Mouse (Mus musculus) stomach, embryonic 15.5 days (tissue): Measurements from ENCODE around the gene Whrn. TPM values are rescaled to one million over a fixed set of nuclear protein-coding genes. Genes with fewer than 3 reads are reported as not detected.

Source experiments
- ATAC-seq: fragments of 200-750 bp; cut with Nextera tagmentation; 2 replicates; pipeline ENCODE4 v1.8.0; 2017; ENCODE audit warnings: low read depth, moderate number of reproducible peaks, moderate TSS enrichment; ENCODE audit not compliant: insufficient read depth, low FRiP score
- H3K27ac ChIP-seq: fragments of 300-500 bp; sonication (generic); 2 replicates; pipeline ENCODE4 v1.5.1; 2015; ENCODE audit warnings: mild to moderate bottlenecking, inconsistent platforms
- H3K27me3 ChIP-seq: fragments of 300-500 bp; sonication (generic); replicated peaks from 2 replicates; pipeline ENCODE4 v1.6.1; 2015; ENCODE audit warnings: inconsistent platforms
- H3K36me3 ChIP-seq: fragments of 300-500 bp; sonication (generic); 2 replicates; pipeline ENCODE4 v1.6.1; 2015; ENCODE audit warnings: inconsistent platforms
- H3K4me1 ChIP-seq: fragments of 300-500 bp; sonication (generic); 2 replicates; pipeline ENCODE4 v1.6.1; 2015; ENCODE audit warnings: inconsistent platforms
- H3K4me2 ChIP-seq: fragments of 300-500 bp; sonication (generic); 2 replicates; pipeline ENCODE4 v1.6.1; 2015; ENCODE audit warnings: mild to moderate bottlenecking, inconsistent platforms
- H3K4me3 ChIP-seq: fragments of 300-500 bp; sonication (generic); replicated peaks from 2 replicates; pipeline ENCODE4 v1.5.1; 2015; ENCODE audit warnings: inconsistent platforms
- H3K9ac ChIP-seq: fragments of 300-500 bp; sonication (generic); 2 replicates; pipeline ENCODE4 v1.6.1; 2015; ENCODE audit warnings: inconsistent platforms
- H3K9me3 ChIP-seq: fragments of 300-500 bp; sonication (generic); 2 replicates; pipeline ENCODE4 v1.6.1; 2016; ENCODE audit warnings: inconsistent platforms
- whole genome bisulfite sequencing: fragments of 180-500 bp; shearing (Covaris S2); methylation state at CpG from one replicate; pipeline ENCODE4 v1.1.7; 2015; 5-methylcytosine and 5-hydroxymethylcytosine counted together
- polyA plus RNA-seq: library from polyadenylated mRNA; unstranded; fragments of >200 nt; fragmentation: Nextera tagmentation; extraction: Ambion mirVana; gene quantifications from 2 replicates; pipeline ENCODE4 v1.2.1, GENCODE M21; 2015

The Whrn gene
- polyA plus RNA-seq, 1 experiment from 2014 or later, result 4.1 TPM

DNA sequence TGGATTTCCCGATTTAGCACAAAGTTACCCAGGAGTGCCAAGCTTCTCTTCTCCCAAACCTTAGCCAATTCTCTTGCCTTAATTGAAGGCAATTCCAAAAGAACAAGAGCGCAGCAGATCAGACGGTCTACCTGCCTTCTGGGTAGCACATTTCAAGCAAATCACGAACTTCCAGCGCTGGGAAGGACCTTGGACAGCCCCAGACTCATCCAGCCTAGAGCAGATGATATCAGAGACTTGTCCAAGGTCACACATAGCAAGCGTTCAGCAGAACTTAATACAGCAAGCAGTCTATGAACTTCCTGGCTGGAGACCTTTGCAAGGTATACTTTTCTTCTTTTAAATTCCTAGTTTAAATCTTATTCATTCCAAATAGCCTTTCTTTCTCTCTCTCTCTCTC is 4.3 kb downstream of the Whrn start:
- Histone ChIP-seq H3K9me3 (no peaks in the 10 kb centered on the region), H3K4me3 (no peak overlapping the region), H3K4me2 (no peak overlapping the region), H3K36me3 (no peaks in the 10 kb centered on the region), H3K27me3 (peaks cover 12% of the 10 kb centered on the region; the same call in 1 of the 2 replicates), H3K4me1 (peaks cover 20% of the 10 kb centered on the region), H3K27ac (no peak overlapping the region), H3K9ac (no peak overlapping the region)
- no peak for ATAC-seq
- WGBS, result 77% methylated on average over 6 of the region's 6 CpGs

DNA sequence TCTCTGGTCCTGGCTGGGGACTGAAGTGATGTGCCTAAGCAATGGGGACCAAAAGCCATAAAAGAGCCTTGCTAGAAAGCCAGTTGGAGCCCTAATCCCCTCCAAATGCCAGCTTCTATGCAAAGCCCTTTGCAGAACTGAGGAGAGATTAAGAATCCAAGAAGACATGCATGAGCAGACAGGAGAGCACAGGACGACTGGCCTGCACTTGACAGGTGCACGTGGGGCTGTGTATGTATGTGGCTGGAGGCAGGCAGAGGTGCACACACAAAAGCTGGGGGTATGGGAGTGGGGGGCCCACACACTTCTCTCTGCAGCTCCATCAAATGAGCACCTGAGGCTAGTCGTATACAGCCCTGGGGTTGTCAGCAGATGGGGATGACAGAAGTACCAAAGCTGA is 5.6 kb downstream of the Whrn start:
- whole genome bisulfite sequencing, result 75% methylated on average over 3 of the region's 3 CpGs
- Histone ChIP-seq H3K27ac (no peak overlapping the region), H3K9me3 (no peaks in the 10 kb centered on the region), H3K27me3 (peaks cover 9% of the 10 kb centered on the region; the same call in 1 of the 2 replicates), H3K4me1 (peaks cover 10% of the 10 kb centered on the region), H3K4me3 (no peak overlapping the region), H3K36me3 (no peaks in the 10 kb centered on the region), H3K9ac (no peak overlapping the region), H3K4me2 (no peak overlapping the region)
- no peak for ATAC-seq

DNA sequence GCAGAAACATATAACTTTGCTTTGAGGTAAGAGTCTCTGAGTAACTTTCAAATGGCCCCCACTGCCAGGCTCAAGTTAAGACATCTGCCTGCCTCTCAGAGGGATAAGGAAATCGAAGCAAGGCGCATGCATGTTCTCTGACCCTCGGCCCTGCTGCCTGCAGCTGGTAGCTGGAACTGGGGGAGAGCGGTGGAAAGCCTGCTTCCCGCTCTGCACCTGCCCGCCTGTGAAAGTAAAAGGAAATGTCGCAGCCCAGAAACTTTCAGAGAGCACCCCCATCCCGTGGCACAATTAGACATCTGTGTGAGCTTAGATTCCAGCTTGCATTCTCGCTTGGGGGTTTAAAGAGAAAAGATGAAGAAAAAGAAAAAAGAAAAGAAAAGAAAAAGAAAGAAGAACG is 6.1 kb downstream of the Whrn start:
- WGBS, result 75% methylated on average over 10 of the region's 10 CpGs
- H3K9me3 ChIP-seq, result no peaks in the 10 kb centered on the region
- no peak overlapping the region for H3K4me3 ChIP-seq
- H3K9ac ChIP-seq, result no peak overlapping the region
- H3K27me3 ChIP-seq, result peaks cover 5% of the 10 kb centered on the region; the same call in 1 of the 2 replicates
- ATAC-seq, result no peak
- H3K4me2 ChIP-seq, result no peak overlapping the region
- no peaks in the 10 kb centered on the region for H3K36me3 ChIP-seq
- H3K27ac ChIP-seq, result no peak overlapping the region
- peaks cover 5% of the 10 kb centered on the region for H3K4me1 ChIP-seq

DNA sequence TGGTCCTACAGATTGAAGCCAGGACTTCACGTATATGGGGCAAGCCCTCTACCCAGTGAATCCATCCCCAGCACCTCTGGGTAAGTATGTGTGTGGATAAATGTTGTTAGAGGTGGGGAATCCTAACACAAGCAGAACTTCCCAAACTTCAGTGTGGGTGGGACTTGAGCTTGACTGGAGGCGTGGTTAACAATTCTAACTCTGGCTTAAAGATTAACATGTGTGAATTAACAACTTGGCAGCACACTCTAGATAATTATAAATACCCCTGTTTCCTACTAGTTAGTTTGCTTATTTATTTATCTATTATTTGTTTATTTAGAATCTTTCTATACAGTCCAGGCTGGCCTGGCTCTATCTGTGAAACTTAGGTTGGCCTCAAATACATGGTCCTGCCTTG is 7.9 kb downstream of the Whrn start:
- Histone ChIP-seq H3K27ac (no peak overlapping the region), H3K36me3 (no peaks in the 10 kb centered on the region), H3K4me2 (no peak overlapping the region), H3K27me3 (no peaks in the 10 kb centered on the region), H3K9ac (no peak overlapping the region), H3K4me3 (no peak overlapping the region), H3K9me3 (no peaks in the 10 kb centered on the region), H3K4me1 (no peaks in the 10 kb centered on the region)
- ATAC-seq, result no peak
- WGBS, result 90% methylated on average over 2 of the region's 2 CpGs

DNA sequence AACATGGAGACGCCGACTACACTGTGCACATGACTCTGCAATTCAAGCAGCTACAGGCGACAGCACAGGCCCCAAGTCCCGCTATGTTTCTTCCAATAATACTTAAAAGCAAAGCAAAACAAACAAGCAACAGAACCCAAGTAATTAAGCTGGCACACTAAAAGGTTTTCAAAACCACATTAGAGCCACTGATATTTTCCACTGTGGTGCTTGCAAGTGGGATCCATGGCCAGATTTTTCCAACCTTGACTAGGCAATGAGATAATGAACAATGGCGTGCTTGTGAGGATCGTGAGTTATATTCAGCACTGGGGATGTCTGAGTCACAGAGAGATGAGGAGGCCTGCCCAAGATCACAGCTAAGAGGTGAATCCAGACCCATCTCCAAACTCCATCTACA is 8.5 kb downstream of the Whrn start:
- 88% methylated on average over 6 of the region's 6 CpGs for WGBS
- Histone ChIP-seq H3K9ac (no peak overlapping the region), H3K4me2 (no peak overlapping the region), H3K4me1 (0 out of 2 replicates have a peak, but pooled peaks cover 4% of the 10 kb centered on the region), H3K27me3 (no peaks in the 10 kb centered on the region), H3K4me3 (no peak overlapping the region), H3K36me3 (no peaks in the 10 kb centered on the region), H3K9me3 (no peaks in the 10 kb centered on the region), H3K27ac (no peak overlapping the region)
- ATAC-seq, result no peak

DNA sequence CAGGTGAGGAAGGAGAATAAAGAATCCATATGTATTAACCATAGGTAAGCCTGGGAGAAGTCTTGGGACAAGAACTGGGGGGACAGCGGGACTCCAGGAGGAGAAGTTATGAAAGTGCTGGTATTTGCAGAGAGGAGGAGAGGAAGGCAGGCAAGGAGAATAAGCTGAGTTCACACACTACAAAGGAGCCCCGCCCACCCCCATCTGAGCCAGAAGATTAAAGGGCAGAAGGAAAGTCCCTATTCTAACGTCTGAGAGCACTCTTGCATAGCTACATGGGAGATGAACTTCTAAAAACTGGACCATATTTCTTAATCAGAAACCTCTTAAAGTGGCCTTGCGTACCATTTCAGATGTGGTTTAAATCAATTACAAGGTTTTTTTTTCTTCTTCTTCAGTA is 9.3 kb downstream of the Whrn start:
- 0 out of 2 replicates have a peak, but pooled peaks cover 4% of the 10 kb centered on the region for H3K4me1 ChIP-seq
- H3K27me3 ChIP-seq, result no peaks in the 10 kb centered on the region
- 58% methylated on average over 4 of the region's 4 CpGs for WGBS
- no peak overlapping the region for H3K4me2 ChIP-seq
- no peak for ATAC-seq
- H3K36me3 ChIP-seq, result no peaks in the 10 kb centered on the region
- H3K9ac ChIP-seq, result no peak overlapping the region
- no peak overlapping the region for H3K4me3 ChIP-seq
- no peak overlapping the region for H3K27ac ChIP-seq
- H3K9me3 ChIP-seq, result no peaks in the 10 kb centered on the region

DNA sequence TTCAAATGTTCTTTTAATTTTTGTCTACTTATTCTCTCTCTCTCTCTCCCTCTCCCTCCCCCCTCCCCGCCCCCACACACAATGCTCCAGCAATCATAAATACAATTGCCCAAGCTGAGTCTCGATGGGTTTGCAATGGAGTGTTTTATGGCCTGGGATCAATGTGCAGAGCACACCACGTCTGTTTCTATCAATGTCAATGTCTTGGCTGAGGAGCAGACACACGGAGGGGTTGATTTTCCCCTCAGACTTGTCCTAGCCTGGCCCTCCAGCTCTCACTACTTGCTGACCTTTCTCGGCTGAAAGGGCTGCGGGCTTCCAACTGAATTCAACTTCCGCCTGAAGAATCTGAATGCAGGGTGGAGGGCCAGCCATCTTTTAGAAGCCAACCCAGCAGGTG is 12.1 kb downstream of the Whrn start:
- H3K27me3 ChIP-seq, result no peaks in the 10 kb centered on the region
- H3K36me3 ChIP-seq, result no peaks in the 10 kb centered on the region
- no peak overlapping the region for H3K4me2 ChIP-seq
- H3K4me1 ChIP-seq, result peaks cover 13% of the 10 kb centered on the region; the same call in 1 of the 2 replicates
- H3K9ac ChIP-seq, result no peak overlapping the region
- no peak overlapping the region for H3K27ac ChIP-seq
- no peak for ATAC-seq
- WGBS, result 68% methylated on average over 7 of the region's 7 CpGs
- H3K4me3 ChIP-seq, result no peak overlapping the region
- no peaks in the 10 kb centered on the region for H3K9me3 ChIP-seq

DNA sequence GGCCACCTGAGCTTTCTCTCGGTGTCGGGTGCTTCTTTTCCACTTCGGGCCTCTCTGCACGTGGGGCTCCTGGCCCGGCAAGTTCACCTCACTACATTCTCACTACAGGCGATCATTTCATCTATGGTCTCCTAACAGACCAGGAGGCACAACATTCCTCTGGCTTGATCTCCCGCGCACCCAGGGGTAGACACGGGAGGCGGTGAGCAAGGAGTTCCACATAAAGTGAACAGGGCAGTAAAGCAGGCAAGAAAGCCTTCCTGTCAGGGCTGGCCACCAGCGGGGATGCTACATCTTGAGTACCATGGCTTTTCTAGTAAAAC is 15.0 kb downstream of the Whrn start:
- WGBS, result 38% methylated on average over 11 of the region's 11 CpGs
- peaks cover 13% of the 10 kb centered on the region; the same call in 1 of the 2 replicates for H3K4me1 ChIP-seq
- no peaks in the 10 kb centered on the region for H3K36me3 ChIP-seq
- H3K9me3 ChIP-seq, result no peaks in the 10 kb centered on the region
- no peak overlapping the region for H3K4me2 ChIP-seq
- peak; percentile 9; the same call in 1 of the 2 replicates for ATAC-seq
- no peaks in the 10 kb centered on the region for H3K27me3 ChIP-seq
- H3K9ac ChIP-seq, result no peak overlapping the region
- no peak overlapping the region for H3K4me3 ChIP-seq
- no peak overlapping the region; the same call in 1 of the 2 replicates for H3K27ac ChIP-seq

DNA sequence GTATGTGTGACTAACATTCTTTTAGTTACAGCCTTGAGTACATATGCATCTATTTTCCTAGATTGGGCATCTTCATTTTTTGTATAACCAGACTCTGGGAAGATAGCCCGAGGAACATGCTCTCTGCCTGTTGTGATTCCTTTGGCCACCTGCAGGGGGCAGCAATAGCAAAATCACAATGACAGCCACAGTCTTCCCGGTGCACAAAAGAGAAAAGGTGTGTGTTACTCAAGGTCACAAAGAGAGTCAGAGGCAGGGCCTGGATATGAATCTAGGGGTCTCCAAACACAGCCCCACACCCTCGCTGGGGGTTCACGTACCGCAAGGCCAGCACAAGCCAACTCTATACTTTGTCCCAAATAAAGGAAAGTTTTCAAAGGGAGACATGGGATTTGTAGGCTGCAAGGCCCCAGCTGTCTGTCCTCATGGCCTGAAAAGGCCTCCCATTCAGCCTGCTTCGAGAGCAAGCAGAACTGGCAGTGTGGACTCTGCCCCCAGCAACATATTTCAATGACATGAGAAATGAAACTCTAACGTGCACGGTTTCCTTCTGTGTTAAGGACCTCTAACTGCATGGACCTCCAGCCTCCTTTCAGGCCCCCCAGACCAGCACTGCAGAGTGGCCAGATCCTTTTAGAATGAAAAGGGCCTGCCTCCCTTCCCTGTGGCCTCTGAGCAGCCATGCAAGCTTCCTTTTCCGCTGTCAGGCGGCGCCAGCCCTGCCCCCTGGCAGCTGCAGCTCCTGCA is 15.5 kb downstream of the Whrn start:
- peak; percentile 33; the same call in 1 of the 2 replicates for ATAC-seq
- Histone ChIP-seq H3K9me3 (no peaks in the 10 kb centered on the region), H3K4me2 (no peak overlapping the region), H3K27ac (peak overlapping the region; percentile 10; the same call in 1 of the 2 replicates), H3K9ac (no peak overlapping the region), H3K4me1 (peaks cover 13% of the 10 kb centered on the region; the same call in 1 of the 2 replicates), H3K36me3 (no peaks in the 10 kb centered on the region), H3K27me3 (no peaks in the 10 kb centered on the region), H3K4me3 (no peak overlapping the region)
- WGBS, result 29% methylated on average over 11 of the region's 11 CpGs

DNA sequence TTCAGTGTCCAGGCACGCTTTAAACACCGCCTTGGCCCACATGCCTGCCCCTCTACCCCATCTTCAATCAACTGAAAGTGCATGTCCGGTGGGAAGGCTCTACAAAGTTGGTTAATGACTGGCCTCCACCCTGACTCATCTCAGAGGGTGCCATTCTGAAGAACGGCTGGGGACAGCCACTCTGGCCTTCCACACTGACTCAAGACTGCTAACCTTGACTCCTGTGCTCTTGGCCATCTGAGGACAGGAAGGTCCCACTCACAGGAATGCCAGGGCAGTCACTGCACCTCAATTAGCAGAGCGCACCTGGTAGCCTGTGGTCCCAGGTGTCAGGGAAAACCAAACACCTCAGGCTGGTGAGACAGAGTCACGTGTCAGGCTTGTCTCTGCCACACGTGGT is 17.8 kb downstream of the Whrn start:
- Histone ChIP-seq H3K4me2 (no peak overlapping the region), H3K4me3 (no peak overlapping the region), H3K9me3 (no peaks in the 10 kb centered on the region), H3K9ac (no peak overlapping the region), H3K27ac (no peak overlapping the region), H3K4me1 (peaks cover 13% of the 10 kb centered on the region; the same call in 1 of the 2 replicates), H3K36me3 (no peaks in the 10 kb centered on the region), H3K27me3 (no peaks in the 10 kb centered on the region)
- 79% methylated on average over 7 of the region's 7 CpGs for WGBS
- no peak for ATAC-seq

DNA sequence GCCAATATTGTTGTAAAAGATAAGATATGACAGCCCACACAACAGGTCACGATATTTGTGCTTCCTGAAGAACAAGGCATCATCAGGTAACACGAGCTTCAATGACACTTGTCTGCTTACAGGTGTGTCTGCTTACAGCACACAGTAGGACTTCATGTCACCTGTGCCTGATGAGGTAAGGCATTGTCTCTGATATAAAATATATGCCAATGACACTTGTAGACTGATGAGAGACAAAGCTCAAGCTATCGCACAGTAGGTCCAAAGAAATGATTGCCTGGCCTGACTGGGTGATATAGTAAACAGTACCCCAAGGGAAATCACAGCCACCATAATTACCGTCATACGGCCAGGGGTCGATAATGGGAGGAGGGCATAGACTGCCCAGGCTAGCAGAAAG is 18.9 kb downstream of the Whrn start:
- Histone ChIP-seq H3K4me3 (no peak overlapping the region), H3K9ac (no peak overlapping the region), H3K27me3 (no peaks in the 10 kb centered on the region), H3K4me1 (peaks cover 9% of the 10 kb centered on the region; the same call in 1 of the 2 replicates), H3K36me3 (no peaks in the 10 kb centered on the region), H3K27ac (no peak overlapping the region), H3K9me3 (no peaks in the 10 kb centered on the region), H3K4me2 (no peak overlapping the region)
- no peak for ATAC-seq
- 85% methylated on average over 6 of the region's 6 CpGs for WGBS

DNA sequence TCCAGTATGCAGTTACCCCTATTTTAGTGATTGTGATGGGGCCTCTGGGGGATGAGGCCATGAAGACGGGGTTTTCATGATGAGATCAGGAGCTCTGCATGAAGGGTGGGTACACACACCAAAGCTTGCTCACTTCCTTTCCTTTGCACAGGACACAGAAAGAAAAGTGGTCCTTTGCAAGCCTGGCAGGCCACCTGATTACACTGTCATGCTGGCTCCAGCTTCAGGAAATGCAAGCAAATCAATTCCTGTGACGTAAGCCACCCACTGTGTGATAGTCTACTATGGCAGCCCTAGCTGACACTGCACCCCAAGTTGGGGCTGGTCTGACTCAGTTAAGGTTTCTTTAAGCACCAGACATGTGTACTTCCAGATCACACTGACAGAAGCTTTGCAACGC is 20.6 kb downstream of the Whrn start:
- Histone ChIP-seq H3K36me3 (no peaks in the 10 kb centered on the region), H3K27ac (no peak overlapping the region), H3K4me3 (no peak overlapping the region), H3K4me2 (no peak overlapping the region), H3K9me3 (no peaks in the 10 kb centered on the region), H3K4me1 (0 out of 2 replicates have a peak, but pooled peaks cover under 1% of the 10 kb centered on the region), H3K9ac (no peak overlapping the region), H3K27me3 (no peaks in the 10 kb centered on the region)
- ATAC-seq, result no peak
- WGBS, result 57% methylated on average over 3 of the region's 3 CpGs
